39 mouse cellular contexts compared by ENCODE assay signal in the genomic region with DNA sequence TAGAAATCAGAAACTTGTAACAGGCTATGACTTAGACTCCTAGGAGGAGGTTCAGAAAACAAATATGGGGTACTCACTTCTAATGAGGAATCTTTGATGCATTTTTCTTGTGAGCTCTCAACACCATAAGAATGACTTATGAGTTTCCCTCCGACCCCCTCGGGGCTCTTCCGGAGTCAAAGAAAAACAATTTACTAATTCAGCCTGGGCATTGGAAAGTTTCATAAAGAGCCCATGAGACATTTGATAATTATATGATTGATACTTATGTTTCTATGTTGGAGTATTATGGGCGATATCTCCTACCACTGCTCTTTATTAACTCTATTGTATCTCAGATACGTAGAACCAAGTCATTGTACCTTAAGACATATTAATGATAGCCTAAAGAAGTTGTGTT. TPM values are rescaled to one million over a fixed set of nuclear protein-coding genes. Genes with fewer than 3 reads are reported as not detected.
"Had no signal": no experiment of that assay in that cellular context is flagged by ENCODE, and none has a peak within 500 bp of the region (broad histone marks: within the 10 kb centered on the region; RNA-seq: fewer than 3 reads in every experiment).

TSS of gene Olfr1055 (minus strand) at position 101 of the 400 bp plus-strand sequence.

- H3K36me3 ChIP-seq: limb, embryonic 10.5 days; limb, embryonic 12.5 days; limb, embryonic 13.5 days; limb, embryonic 15.5 days; liver, embryonic 12.5 days; liver, embryonic 13.5 days; liver, embryonic 15.5 days; lung, embryonic 15.5 days; midbrain, embryonic 10.5 days; midbrain, embryonic 12.5 days; midbrain, embryonic 13.5 days; midbrain, embryonic 15.5 days; neural tube, embryonic 12.5 days had no signal

- DNase-seq: left cerebral cortex, postnatal 4 days; liver; liver, embryonic 13.5 days; liver, postnatal 0 days; lung, adult 18-20 months; lung, adult 2 months; lung, embryonic 14.5 days; lung, postnatal 10 days; lung, postnatal 14 days; lung, postnatal 36 days; lung, postnatal 4 days; midbrain, embryonic 14.5 days had no signal

- H3K27me3 ChIP-seq: limb, embryonic 12.5 days; limb, embryonic 13.5 days; limb, embryonic 15.5 days; liver, embryonic 12.5 days; liver, embryonic 13.5 days; liver, embryonic 15.5 days; lung, embryonic 15.5 days; megakaryocyte, embryonic 14.5 days; midbrain, embryonic 12.5 days; midbrain, embryonic 13.5 days; midbrain, embryonic 15.5 days; neural tube, embryonic 12.5 days had no signal

- H3K27ac ChIP-seq: limb, embryonic 10.5 days; limb, embryonic 12.5 days; limb, embryonic 13.5 days; limb, embryonic 15.5 days; liver, embryonic 12.5 days; liver, embryonic 13.5 days; liver, embryonic 14.5 days; liver, embryonic 15.5 days; lung, embryonic 15.5 days; macrophage; midbrain, embryonic 10.5 days; midbrain, embryonic 12.5 days; midbrain, embryonic 13.5 days; midbrain, embryonic 15.5 days; neural tube, embryonic 12.5 days had no signal

- H3K4me1 ChIP-seq: limb, embryonic 10.5 days; limb, embryonic 12.5 days; limb, embryonic 13.5 days; limb, embryonic 15.5 days; liver, embryonic 12.5 days; liver, embryonic 13.5 days; liver, embryonic 15.5 days; lung, embryonic 15.5 days; megakaryocyte, embryonic 14.5 days; midbrain, embryonic 10.5 days; midbrain, embryonic 12.5 days; midbrain, embryonic 13.5 days; midbrain, embryonic 15.5 days; neural tube, embryonic 12.5 days had no signal

- H3K9me3 ChIP-seq: limb, embryonic 10.5 days; limb, embryonic 12.5 days; limb, embryonic 13.5 days; limb, embryonic 15.5 days; liver, embryonic 12.5 days; liver, embryonic 13.5 days; liver, embryonic 15.5 days; lung, embryonic 15.5 days; megakaryocyte, embryonic 14.5 days; midbrain, embryonic 10.5 days; midbrain, embryonic 12.5 days; midbrain, embryonic 15.5 days; neural tube, embryonic 12.5 days had no signal

- H3K4me3 ChIP-seq: limb, embryonic 10.5 days; limb, embryonic 12.5 days; limb, embryonic 13.5 days; limb, embryonic 15.5 days; liver, embryonic 12.5 days; liver, embryonic 13.5 days; liver, embryonic 15.5 days; lung, embryonic 15.5 days; megakaryocyte, embryonic 14.5 days; midbrain, embryonic 10.5 days; midbrain, embryonic 12.5 days; midbrain, embryonic 13.5 days; midbrain, embryonic 15.5 days; myocyte; neural tube, embryonic 12.5 days had no signal

RNA-seq across cellular contexts. Expression of gene Olfr1055, which starts in this region (rescaled TPM):
- polyA plus RNA-seq: limb, embryonic 10.5 days; limb, embryonic 11.5 days; limb, embryonic 12.5 days; limb, embryonic 13.5 days; limb, embryonic 14.5 days; limb, embryonic 15.5 days; liver, adult 2 months; liver, embryonic 11.5 days; liver, embryonic 12.5 days; liver, embryonic 13.5 days; liver, embryonic 14.5 days; liver, embryonic 15.5 days; liver, embryonic 16.5 days; liver, postnatal 0 days; lung, adult 2 months; lung, embryonic 14.5 days; lung, embryonic 15.5 days; lung, embryonic 16.5 days; lung, postnatal 0 days; macrophage; midbrain, embryonic 10.5 days; midbrain, embryonic 11.5 days; midbrain, embryonic 12.5 days; midbrain, embryonic 13.5 days; midbrain, embryonic 14.5 days; midbrain, embryonic 15.5 days; midbrain, embryonic 16.5 days; midbrain, postnatal 0 days; myocyte; neural tube, embryonic 11.5 days; neural tube, embryonic 12.5 days had no signal
